Mouse (Mus musculus) cerebellum, adult (tissue): ENCODE measurements around the gene Pdcd11.
"Not testable (repeated sequence)": the region's sequence is repeated elsewhere in the genome, so short reads cannot be mapped to it uniquely, and the experiment has no call there.

Experiments used
- ATAC-seq: cut with Nextera tagmentation; 2 replicates; pipeline ENCODE4 v1.9.2; 2017; ENCODE audit warnings: mild to moderate bottlenecking, moderate library complexity, mixed read lengths; ENCODE audit not compliant: insufficient number of reproducible peaks, low FRiP score, low TSS enrichment

Gene Pdcd11

DNA sequence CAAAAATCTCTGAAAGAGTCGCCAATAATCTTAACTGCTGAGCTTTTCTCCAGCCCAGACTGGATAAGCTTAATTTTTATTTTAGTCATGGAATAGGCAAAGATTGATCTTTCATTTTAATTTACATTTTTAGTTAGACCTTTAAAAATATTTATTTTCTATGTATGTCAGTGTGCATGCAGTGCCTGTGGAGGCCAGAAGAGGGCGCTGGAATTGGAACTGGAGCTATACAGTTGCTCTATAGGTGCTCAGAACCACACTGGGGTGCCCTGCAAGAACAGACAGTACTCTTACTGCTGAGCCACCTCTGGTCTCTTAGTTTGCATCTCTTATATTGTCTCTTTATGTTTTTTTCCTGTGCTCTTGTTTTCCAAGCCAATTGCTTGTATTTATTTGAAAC lies 32.2 kb downstream of the Pdcd11 start:
- ATAC-seq = no peak

- ATAC-seq = no peak
These were observed 37.6 kb downstream of the Pdcd11 start for GRCm38 (mm10) chr19:47128164-47128563.

- no peak for ATAC-seq
These were observed 38.3 kb downstream of the Pdcd11 start for GRCm38 (mm10) chr19:47128835-47129234.

GRCm38 (mm10) chr19:47130551-47131125 lies 40.1 kb downstream of the Pdcd11 start:
- ATAC-seq = no peak

DNA sequence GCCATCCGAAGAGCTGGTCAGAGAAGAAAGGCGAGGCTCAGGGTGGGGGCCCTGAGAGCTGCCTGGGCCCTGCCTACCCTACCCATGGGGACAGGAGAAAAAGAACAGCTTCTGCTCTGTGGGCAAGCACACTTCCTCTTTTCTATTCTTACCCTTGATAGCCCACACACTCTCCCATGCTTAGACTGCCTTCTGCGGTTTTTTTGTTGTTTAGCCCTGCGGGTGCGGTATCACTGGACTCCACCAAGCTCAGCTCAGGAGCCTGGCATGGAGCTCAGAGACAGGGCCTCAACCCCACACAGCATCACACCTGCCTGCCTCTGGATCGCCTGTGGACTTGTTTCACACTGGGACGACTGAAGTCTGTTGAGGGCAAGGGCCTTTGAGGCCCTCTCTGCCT lies 42.6 kb downstream of the Pdcd11 start:
- no peak for ATAC-seq

DNA sequence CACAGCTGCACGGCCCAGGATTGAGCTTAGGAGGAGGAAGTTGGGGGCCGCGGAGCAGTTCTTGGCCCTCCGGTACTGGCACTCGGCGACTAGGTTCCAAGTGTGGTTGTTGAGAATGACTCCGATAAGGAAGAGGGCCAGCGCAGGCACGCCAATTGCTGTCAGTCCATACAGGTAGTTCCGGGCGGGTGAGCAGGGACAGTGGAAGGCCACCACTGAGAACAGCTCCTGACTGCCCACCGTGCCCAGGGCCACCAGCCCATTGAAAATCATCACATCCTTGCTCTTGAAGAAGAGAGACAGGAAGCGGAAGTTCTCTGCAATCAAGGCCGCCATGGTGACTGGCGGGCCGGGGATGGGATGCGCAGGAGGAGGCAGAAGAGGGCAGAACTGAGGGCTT lies 45.0 kb downstream of the Pdcd11 start:
- no peak for ATAC-seq

GRCm38 (mm10) chr19:47136170-47136569 lies 45.6 kb downstream of the Pdcd11 start:
- no peak for ATAC-seq

GRCm38 (mm10) chr19:47137051-47137581 lies 46.5 kb downstream of the Pdcd11 start:
- 0 out of 2 replicates have a peak, but pooled peaks have one; percentile 10 for ATAC-seq

- ATAC-seq = no peak
These were observed 47.3 kb downstream of the Pdcd11 start, which contains the start of gene Calhm2 for GRCm38 (mm10) chr19:47137771-47138421. Gene Calhm2, minus strand, starts transcription at chr19:47138294.

- ATAC-seq = not testable (repeated sequence)
These were observed 49.0 kb downstream of the Pdcd11 start for GRCm38 (mm10) chr19:47139611-47140010.

GRCm38 (mm10) chr19:47142438-47142837 lies 51.9 kb downstream of the Pdcd11 start:
- no peak for ATAC-seq

GRCm38 (mm10) chr19:47144154-47144553 lies 53.6 kb downstream of the Pdcd11 start, which contains the start of gene Calhm1:
Gene Calhm1, minus strand, starts transcription at chr19:47144254.
- no peak for ATAC-seq

DNA sequence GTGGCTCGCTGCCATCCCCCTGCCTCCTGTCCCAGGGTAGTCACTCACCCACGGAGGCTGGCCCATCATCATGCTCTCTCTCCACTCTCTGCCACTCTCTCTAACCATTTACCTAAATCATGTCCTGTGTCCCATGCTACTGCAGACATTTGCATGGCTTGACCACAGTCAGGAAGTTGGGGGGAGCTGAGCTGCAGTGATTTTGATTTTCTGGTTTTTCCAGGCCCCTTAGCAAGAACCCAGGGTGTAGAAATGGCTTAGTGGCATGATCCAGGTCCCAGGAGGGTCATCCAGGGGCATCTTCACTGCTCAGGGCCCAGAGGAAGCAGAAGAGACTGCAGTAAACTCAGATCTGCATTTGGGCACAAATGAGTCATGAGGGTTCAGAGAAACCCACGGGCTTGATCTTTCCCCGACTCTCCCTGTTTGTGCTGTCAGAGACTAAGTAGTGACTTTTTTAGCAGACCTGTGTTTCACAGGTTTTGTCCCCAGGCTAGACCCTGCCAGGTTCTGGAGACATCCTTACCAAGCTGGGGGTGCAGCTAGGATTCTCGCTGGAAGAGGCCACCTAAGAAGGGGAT lies 57.8 kb downstream of the Pdcd11 start:
- no peak for ATAC-seq

DNA sequence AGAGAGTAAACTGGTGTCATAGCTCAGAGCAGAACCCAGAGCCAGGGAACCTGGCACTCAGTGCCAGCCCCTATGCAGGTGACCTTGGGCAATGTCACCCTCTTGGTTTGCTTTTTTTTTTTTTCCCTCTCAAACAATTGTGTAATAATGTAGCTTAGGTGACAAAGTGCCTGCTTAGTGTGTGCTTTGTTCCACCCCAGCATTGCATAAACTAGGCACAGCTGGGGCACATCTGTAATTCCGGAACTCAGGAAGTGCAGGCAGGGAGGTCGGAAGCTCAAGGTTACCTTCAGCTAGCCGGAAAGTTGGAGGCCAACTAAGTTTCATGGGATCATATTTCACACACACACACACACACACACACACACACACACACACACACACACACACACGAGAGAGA lies 59.3 kb downstream of the Pdcd11 start:
- no peak for ATAC-seq

- ATAC-seq = peak; percentile 40; the same call in 1 of the 2 replicates
These were observed 60.9 kb downstream of the Pdcd11 start for GRCm38 (mm10) chr19:47151332-47152061.

DNA sequence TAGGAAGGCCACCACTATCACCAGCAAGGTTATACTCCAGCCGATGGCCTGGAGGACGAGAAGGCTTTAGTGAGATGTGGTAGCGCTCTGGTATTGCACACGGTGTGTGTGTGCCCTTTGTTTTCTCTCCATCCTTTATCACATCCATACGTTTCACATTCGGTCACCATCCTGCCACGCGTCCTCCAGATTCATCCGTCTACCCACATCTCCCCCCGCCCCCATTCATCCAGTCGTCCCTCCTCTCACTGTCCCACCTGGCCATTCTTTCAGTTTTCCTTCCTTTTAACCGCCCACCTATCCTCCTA lies 61.4 kb downstream of the Pdcd11 start:
- ATAC-seq = no peak

DNA sequence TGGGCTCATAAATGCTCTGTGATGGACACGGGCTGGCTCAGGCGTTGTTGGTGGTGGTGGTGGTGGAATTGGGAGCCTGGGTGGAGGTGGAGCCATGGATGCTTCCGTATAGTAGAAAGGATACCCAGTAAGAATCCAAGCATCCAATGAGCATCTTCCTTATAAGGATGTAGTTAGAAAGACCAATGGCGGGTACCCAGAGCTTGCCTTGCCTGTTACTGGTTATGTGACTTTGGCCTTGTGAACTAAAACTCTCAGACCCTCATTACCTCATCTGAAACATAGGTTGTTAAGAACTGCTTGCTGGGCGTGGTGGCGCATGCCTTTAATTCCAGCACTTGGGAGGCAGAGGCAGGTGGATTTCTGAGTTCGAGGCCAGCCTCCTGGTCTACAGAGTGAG lies 63.2 kb downstream of the Pdcd11 start:
- ATAC-seq = no peak

DNA sequence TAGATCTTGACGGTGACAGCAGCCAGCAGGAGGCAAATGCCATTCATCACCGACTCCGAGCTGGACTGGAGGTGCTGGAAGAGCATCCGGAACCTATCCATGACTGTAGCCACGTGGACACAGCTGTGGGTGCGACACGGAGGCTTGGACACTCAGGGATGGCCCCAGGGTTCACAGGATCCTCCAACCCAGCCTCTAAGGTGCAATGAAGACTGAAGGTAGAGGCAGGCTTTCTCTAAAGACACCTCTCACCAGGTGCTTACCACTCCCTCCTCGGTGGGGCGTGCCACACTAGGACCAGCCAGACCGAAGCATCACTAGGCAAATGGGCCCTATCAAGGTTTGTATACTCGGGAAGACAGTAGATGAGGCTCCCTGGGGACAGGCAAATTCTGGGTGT lies 67.1 kb downstream of the Pdcd11 start, which contains the start of gene Calhm3:
Gene Calhm3 (minus strand): TSS at position 101 of the 400 bp plus-strand sequence.
- ATAC-seq = no peak

DNA sequence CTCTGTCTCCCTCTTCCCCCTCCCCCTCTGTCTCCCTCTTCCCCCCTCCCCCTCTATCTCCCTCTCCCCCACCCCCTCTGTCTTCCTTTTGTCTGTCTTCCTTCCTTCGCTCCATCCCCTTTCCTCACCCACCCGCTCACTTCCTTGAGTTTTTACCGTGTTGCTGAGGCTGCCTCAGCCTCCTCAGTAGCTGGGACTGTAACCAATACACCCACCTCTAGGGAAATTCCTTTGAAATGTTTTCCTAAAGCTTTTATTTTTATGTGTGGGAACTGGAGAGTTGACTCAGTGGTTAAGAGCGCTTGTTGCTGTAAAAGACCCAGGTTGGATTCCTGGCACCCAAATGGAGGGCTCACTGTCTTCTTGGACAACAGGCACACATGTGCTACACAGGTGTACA lies 71.1 kb downstream of the Pdcd11 start:
- ATAC-seq = no peak

DNA sequence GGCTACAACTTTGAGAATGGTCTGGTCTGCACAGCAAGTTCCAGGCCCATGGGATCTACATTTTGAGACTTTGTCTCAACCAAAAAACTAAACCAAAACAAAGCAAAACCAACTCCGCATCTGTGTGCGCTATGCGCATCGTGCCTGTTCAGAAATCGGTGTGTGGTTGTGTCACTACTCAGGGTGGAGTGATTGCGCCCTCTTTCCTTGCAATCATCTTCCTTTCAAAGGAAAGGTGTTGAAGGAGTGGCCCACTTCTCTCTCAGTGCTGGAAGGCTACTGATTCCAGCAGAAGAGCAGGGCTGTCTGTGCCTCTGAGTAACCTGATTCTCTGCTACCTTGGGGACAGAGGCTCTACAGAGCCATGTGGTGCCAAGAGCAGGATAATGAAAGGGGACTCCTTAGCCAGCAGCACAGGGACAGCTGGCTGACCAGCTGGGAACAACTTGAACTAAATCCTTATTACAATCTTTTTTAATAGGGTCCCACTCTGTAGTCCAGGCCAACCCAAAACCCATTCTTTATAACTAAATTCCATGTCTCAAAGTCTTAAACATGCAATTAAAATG lies 72.7 kb downstream of the Pdcd11 start:
- ATAC-seq = no peak

DNA sequence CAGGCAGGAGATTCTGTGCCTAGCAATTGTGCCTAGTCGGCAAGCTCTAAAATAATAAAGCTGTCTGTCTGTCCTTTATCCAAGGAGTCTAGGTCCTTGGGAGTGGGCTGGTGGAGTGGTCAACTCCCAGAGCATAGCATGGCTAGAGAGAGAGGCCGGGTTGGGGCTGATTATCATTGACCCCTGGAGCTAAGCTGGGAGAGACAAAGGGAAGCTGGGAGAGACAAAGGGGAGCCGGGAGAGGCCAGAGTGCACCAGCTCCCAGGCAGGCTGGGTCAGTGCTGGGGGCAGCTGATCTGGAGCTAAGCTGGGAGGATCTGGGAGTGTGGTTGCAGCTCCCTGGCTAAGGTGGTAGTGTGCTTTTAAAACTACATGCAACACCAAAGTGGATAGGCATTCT lies 76.2 kb downstream of the Pdcd11 start:
- ATAC-seq = no peak
